Mouse (Mus musculus): ENCODE measurements around the gene Pla2g4a.

Pla2g4a gene

GRCm38 (mm10) chr1:149960734-149961424 is at the start of gene Pla2g4a:
Pla2g4a (minus strand) TSS chr1:149961290.
- DNase-seq (ENCODE audit: low spot score in 2 of 2) = no peak

- DNase-seq (ENCODE audit: low spot score in 2 of 2) = no peak
These were observed 49.5 kb upstream of the Pla2g4a start for GRCm38 (mm10) chr1:150010629-150010979.

- DNase-seq (ENCODE audit: low spot score in 2 of 2) = no peak
These were observed 49.0 kb upstream of the Pla2g4a start for GRCm38 (mm10) chr1:150009968-150010628.

GRCm38 (mm10) chr1:150009134-150009533 is 48.0 kb upstream of the Pla2g4a start:
- no peak for DNase-seq (ENCODE audit: low spot score in 2 of 2)

- DNase-seq (ENCODE audit: low spot score in 2 of 2) = no peak
These were observed 14.5 kb upstream of the Pla2g4a start for GRCm38 (mm10) chr1:149975626-149976025.

GRCm38 (mm10) chr1:149965826-149966225 is 4.7 kb upstream of the Pla2g4a start:
- DNase-seq (ENCODE audit: low spot score in 2 of 2) = no peak

- no peak for DNase-seq (ENCODE audit: low spot score in 2 of 2)
These were observed 574 bp upstream of the Pla2g4a start for GRCm38 (mm10) chr1:149961425-149962303.

- no peak for DNase-seq (ENCODE audit: low spot score in 2 of 2)
These were observed 839 bp downstream of the Pla2g4a start for GRCm38 (mm10) chr1:149960251-149960650.

GRCm38 (mm10) chr1:149959069-149959468 is 2.0 kb downstream of the Pla2g4a start:
- DNase-seq (ENCODE audit: low spot score in 2 of 2) = no peak

GRCm38 (mm10) chr1:149955482-149955881 is 5.6 kb downstream of the Pla2g4a start:
- no peak for DNase-seq (ENCODE audit: low spot score in 2 of 2)

- DNase-seq (ENCODE audit: low spot score in 2 of 2) = no peak
These were observed 7.1 kb downstream of the Pla2g4a start for GRCm38 (mm10) chr1:149954026-149954425.

- DNase-seq (ENCODE audit: low spot score in 2 of 2) = no peak
These were observed 9.0 kb downstream of the Pla2g4a start for GRCm38 (mm10) chr1:149952050-149952449.

GRCm38 (mm10) chr1:149950656-149951055 is 10.4 kb downstream of the Pla2g4a start:
- no peak for DNase-seq (ENCODE audit: low spot score in 2 of 2)

- no peak for DNase-seq (ENCODE audit: low spot score in 2 of 2)
These were observed 10.8 kb downstream of the Pla2g4a start for GRCm38 (mm10) chr1:149950254-149950653.

- DNase-seq (ENCODE audit: low spot score in 2 of 2) = no peak
These were observed 11.8 kb downstream of the Pla2g4a start for GRCm38 (mm10) chr1:149949334-149949733.

- DNase-seq (ENCODE audit: low spot score in 2 of 2) = no peak
These were observed 12.8 kb downstream of the Pla2g4a start for GRCm38 (mm10) chr1:149948066-149948825.

GRCm38 (mm10) chr1:149946993-149947392 is 14.1 kb downstream of the Pla2g4a start:
- no peak for DNase-seq (ENCODE audit: low spot score in 2 of 2)

GRCm38 (mm10) chr1:149946432-149946831 is 14.7 kb downstream of the Pla2g4a start:
- DNase-seq (ENCODE audit: low spot score in 2 of 2) = no peak

GRCm38 (mm10) chr1:149943611-149944010 is 17.5 kb downstream of the Pla2g4a start:
- no peak for DNase-seq (ENCODE audit: low spot score in 2 of 2)

GRCm38 (mm10) chr1:149940301-149940700 is 20.8 kb downstream of the Pla2g4a start:
- no peak for DNase-seq (ENCODE audit: low spot score in 2 of 2)

- DNase-seq (ENCODE audit: low spot score in 2 of 2) = no peak
These were observed 21.6 kb downstream of the Pla2g4a start for GRCm38 (mm10) chr1:149939261-149940032.

All from cerebellum, postnatal 4 days (tissue).